Mouse (Mus musculus) G1E (cell line): ENCODE results near the gene Dnase1l2.

ENCODE experiments used
- CTCF ChIP-seq: IDR thresholded peaks from 2 replicates; pipeline ENCODE4 v1.5.1; 2012; ENCODE audit warnings: low read depth, low read length, inconsistent platforms, mixed read lengths
- GATA1 ChIP-seq: IDR thresholded peaks from 2 replicates; pipeline ENCODE4 v1.6.1; 2012; ENCODE audit warnings: borderline replicate concordance, low read length, inconsistent platforms, mixed read lengths
- GATA2 ChIP-seq: IDR thresholded peaks from 2 replicates; pipeline ENCODE4 v1.6.1; 2012; ENCODE audit warnings: low read depth, low read length, inconsistent platforms, borderline replicate concordance

GRCm38 (mm10) chr17:24415011-24415410 is 27.9 kb downstream of the Dnase1l2 start:
- TF ChIP-seq CTCF (no peak), GATA1 (no peak), GATA2 (no peak)
